ENCODE assay signal across 31 mouse cellular contexts in genomic region chr6:89880867-89881266, GRCm38 (mm10). TPM values are rescaled to one million over a fixed set of nuclear protein-coding genes. Genes with fewer than 3 reads are reported as not detected.
"Had no signal": no experiment of that assay in that cellular context is flagged by ENCODE, and none has a peak within 500 bp of the region (broad histone marks: within the 10 kb centered on the region; RNA-seq: fewer than 3 reads in every experiment).

No protein-coding gene starts in this region.

- H3K27me3 ChIP-seq: liver, embryonic 12.5 days; liver, embryonic 15.5 days; midbrain, embryonic 12.5 days; midbrain, embryonic 15.5 days; neural tube, embryonic 13.5 days; stomach, embryonic 15.5 days had no signal

- H3K4me2 ChIP-seq: liver, embryonic 12.5 days; liver, embryonic 15.5 days; midbrain, embryonic 12.5 days; midbrain, embryonic 15.5 days; neural tube, embryonic 13.5 days; stomach, embryonic 15.5 days had no signal

- H3K9me3 ChIP-seq: liver, embryonic 12.5 days; liver, embryonic 15.5 days; stomach, embryonic 15.5 days had no signal

- H3K36me3 ChIP-seq: liver, embryonic 12.5 days; liver, embryonic 15.5 days; midbrain, embryonic 12.5 days; midbrain, embryonic 15.5 days; neural tube, embryonic 13.5 days; stomach, embryonic 15.5 days had no signal

- H3K4me1 ChIP-seq: liver, embryonic 12.5 days; liver, embryonic 15.5 days; midbrain, embryonic 12.5 days; midbrain, embryonic 15.5 days; neural tube, embryonic 13.5 days; stomach, embryonic 15.5 days had no signal

- DNase-seq: kidney, postnatal 10 days; kidney, postnatal 36 days; layer of hippocampus, adult 9-11 months; lung, adult 18-20 months; lung, postnatal 14 days; lung, postnatal 4 days; retina, postnatal 1 day; right cerebral cortex, postnatal 25 days; spleen, adult 18-20 months; thymus, postnatal 25 days had no signal

- ATAC-seq: intestine, postnatal 0 days; liver, embryonic 12.5 days; midbrain, embryonic 15.5 days had no signal

- H3K9ac ChIP-seq: liver, embryonic 12.5 days; liver, embryonic 15.5 days; midbrain, embryonic 12.5 days; midbrain, embryonic 15.5 days; neural tube, embryonic 13.5 days; stomach, embryonic 15.5 days had no signal

- H3K27ac ChIP-seq: layer of hippocampus, adult 2 months; liver, embryonic 12.5 days; liver, embryonic 15.5 days; midbrain, embryonic 12.5 days; midbrain, embryonic 15.5 days; neural tube, embryonic 13.5 days; stomach, embryonic 15.5 days had no signal

- H3K4me3 ChIP-seq: layer of hippocampus, adult 2 months; liver, embryonic 12.5 days; liver, embryonic 15.5 days; midbrain, embryonic 12.5 days; midbrain, embryonic 15.5 days; myocyte; neural tube, embryonic 13.5 days; stomach, embryonic 15.5 days had no signal

RNA-seq across cellular contexts. Expression of gene Vmn1r44, which starts 2.6 kb away (rescaled TPM):
- total RNA-seq: layer of hippocampus, adult 2 months; layer of hippocampus, postnatal 25 days; left cerebral cortex, adult 18-20 months; left cerebral cortex, postnatal 10 days; left cerebral cortex, postnatal 36 days; megakaryocyte, adult 5-6 weeks; monocyte, adult 5-6 weeks; neutrophil, adult 5-6 weeks had no signal
- polyA plus RNA-seq: intestine, postnatal 0 days; kidney, embryonic 14.5 days; limb, embryonic 11.5 days; limb, embryonic 14.5 days; liver, embryonic 12.5 days; liver, embryonic 15.5 days; lung, embryonic 16.5 days; midbrain, embryonic 12.5 days; midbrain, embryonic 15.5 days; myocyte; neural tube, embryonic 13.5 days; stomach, embryonic 15.5 days; thymus, postnatal 0 days had no signal

RNA-seq across cellular contexts. Expression of gene Vmn1r42, which starts 4.7 kb away (rescaled TPM):
- total RNA-seq: layer of hippocampus, adult 2 months; layer of hippocampus, postnatal 25 days; left cerebral cortex, adult 18-20 months; left cerebral cortex, postnatal 10 days; left cerebral cortex, postnatal 36 days; megakaryocyte, adult 5-6 weeks; monocyte, adult 5-6 weeks; neutrophil, adult 5-6 weeks had no signal
- polyA plus RNA-seq: intestine, postnatal 0 days; kidney, embryonic 14.5 days; limb, embryonic 11.5 days; limb, embryonic 14.5 days; liver, embryonic 12.5 days; liver, embryonic 15.5 days; lung, embryonic 16.5 days; midbrain, embryonic 12.5 days; midbrain, embryonic 15.5 days; neural tube, embryonic 13.5 days; stomach, embryonic 15.5 days; thymus, postnatal 0 days had no signal

RNA-seq across cellular contexts. Expression of gene Vmn1r43, which starts 4.7 kb away (rescaled TPM):
- total RNA-seq: layer of hippocampus, adult 2 months; layer of hippocampus, postnatal 25 days; left cerebral cortex, adult 18-20 months; left cerebral cortex, postnatal 10 days; left cerebral cortex, postnatal 36 days; megakaryocyte, adult 5-6 weeks; monocyte, adult 5-6 weeks had no signal
- polyA plus RNA-seq: kidney, embryonic 14.5 days; limb, embryonic 11.5 days; limb, embryonic 14.5 days; liver, embryonic 12.5 days; liver, embryonic 15.5 days; lung, embryonic 16.5 days; midbrain, embryonic 12.5 days; midbrain, embryonic 15.5 days; neural tube, embryonic 13.5 days; thymus, postnatal 0 days had no signal

RNA-seq across cellular contexts. Expression of gene Vmn1r45, which starts 59.5 kb away (rescaled TPM):
- total RNA-seq: layer of hippocampus, adult 2 months; layer of hippocampus, postnatal 25 days; left cerebral cortex, adult 18-20 months; left cerebral cortex, postnatal 10 days; left cerebral cortex, postnatal 36 days; megakaryocyte, adult 5-6 weeks; monocyte, adult 5-6 weeks; neutrophil, adult 5-6 weeks had no signal
- polyA plus RNA-seq: intestine, postnatal 0 days; kidney, embryonic 14.5 days; limb, embryonic 11.5 days; limb, embryonic 14.5 days; liver, embryonic 12.5 days; liver, embryonic 15.5 days; lung, embryonic 16.5 days; midbrain, embryonic 12.5 days; midbrain, embryonic 15.5 days; myocyte; neural tube, embryonic 13.5 days; stomach, embryonic 15.5 days; thymus, postnatal 0 days had no signal
